Mouse (Mus musculus) stomach, embryonic 14.5 days (tissue): Measurements from ENCODE around the gene Dnah7b. TPM values are rescaled to one million over a fixed set of nuclear protein-coding genes. Genes with fewer than 3 reads are reported as not detected.
"Not testable (repeated sequence)": the region's sequence is repeated elsewhere in the genome, so short reads cannot be mapped to it uniquely, and the experiment has no call there.

Experiments used
- ATAC-seq: fragments of 200-750 bp; cut with Nextera tagmentation; 2 replicates; pipeline ENCODE4 v1.8.0; 2017; ENCODE audit warnings: low read depth, moderate TSS enrichment; ENCODE audit not compliant: insufficient number of reproducible peaks, insufficient read depth, low FRiP score
- H3K27ac ChIP-seq: fragments of 300-500 bp; sonication (generic); 2 replicates; pipeline ENCODE4 v1.5.1; 2014; ENCODE audit warnings: mild to moderate bottlenecking, low read length, moderate library complexity, mixed read lengths
- H3K27me3 ChIP-seq: fragments of 300-500 bp; sonication (generic); 2 replicates; pipeline ENCODE4 v1.6.1; 2014; ENCODE audit warnings: low read length, control low read depth, mixed read lengths; ENCODE audit not compliant: control insufficient read depth, insufficient read depth
- H3K36me3 ChIP-seq: fragments of 300-500 bp; sonication (generic); 2 replicates; pipeline ENCODE4 v1.6.1; 2014; ENCODE audit warnings: mild to moderate bottlenecking, control low read depth, low read length, moderate library complexity, mixed read lengths; ENCODE audit not compliant: control insufficient read depth, insufficient read depth
- H3K4me1 ChIP-seq: fragments of 300-500 bp; sonication (generic); 2 replicates; pipeline ENCODE4 v1.6.1; 2014; ENCODE audit warnings: low read length, control low read depth, mixed read lengths; ENCODE audit not compliant: control insufficient read depth, insufficient read depth
- H3K4me2 ChIP-seq: fragments of 300-500 bp; sonication (generic); replicated peaks from 2 replicates; pipeline ENCODE4 v1.6.1; 2014; ENCODE audit warnings: low read depth, low read length, control low read depth
- H3K4me3 ChIP-seq: fragments of 300-500 bp; sonication (generic); 2 replicates; pipeline ENCODE4 v1.5.1; 2014; ENCODE audit warnings: low read depth, low read length, control low read depth
- H3K9ac ChIP-seq: fragments of 300-500 bp; sonication (generic); replicated peaks from 2 replicates; pipeline ENCODE4 v1.6.1; 2014; ENCODE audit warnings: low read depth, mild to moderate bottlenecking, control low read depth, low read length, moderate library complexity, mixed read lengths
- H3K9me3 ChIP-seq: fragments of 300-500 bp; sonication (generic); 2 replicates; pipeline ENCODE4 v1.6.1; 2016; ENCODE audit warnings: low read depth, low read length, control low read depth; ENCODE audit not compliant: control insufficient read depth
- WGBS: fragments of 180-500 bp; shearing (Covaris S2); extraction: QIAGEN DNeasy Blood & Tissue Kit; methylation state at CpG from one replicate; pipeline ENCODE4 v1.1.7; 2014; 5-methylcytosine and 5-hydroxymethylcytosine counted together
- polyA plus RNA-seq: library from polyadenylated mRNA; unstranded; fragments of >200 nt; fragmentation: Nextera tagmentation; extraction: Ambion mirVana; gene quantifications from 2 replicates; pipeline ENCODE4 v1.2.1, GENCODE M21; 2014

The Dnah7b gene
- polyA plus RNA-seq, 1 experiment from 2014 or later, result 2.2 TPM

- no peak for ATAC-seq
- H3K4me2 ChIP-seq, result no peak overlapping the region
- H3K27ac ChIP-seq, result no peak overlapping the region
- H3K36me3 ChIP-seq, result no peaks in the 10 kb centered on the region
- H3K9me3 ChIP-seq, result no peaks in the 10 kb centered on the region
- H3K27me3 ChIP-seq, result no peaks in the 10 kb centered on the region
- H3K9ac ChIP-seq, result no peak overlapping the region
- 62% methylated on average over 2 of the region's 2 CpGs for WGBS
- H3K4me1 ChIP-seq, result no peaks in the 10 kb centered on the region
- H3K4me3 ChIP-seq, result no peak overlapping the region
These were observed 34.4 kb downstream of the Dnah7b start for GRCm38 (mm10) chr1:46100484-46100883.

GRCm38 (mm10) chr1:46112606-46113005 is 46.5 kb downstream of the Dnah7b start:
- not testable (repeated sequence) for ATAC-seq, H3K27ac ChIP-seq, H3K27me3 ChIP-seq, H3K4me1 ChIP-seq, H3K9me3 ChIP-seq, H3K36me3 ChIP-seq, H3K9ac ChIP-seq, H3K4me3 ChIP-seq, H3K4me2 ChIP-seq

GRCm38 (mm10) chr1:46117179-46117578 is 51.1 kb downstream of the Dnah7b start:
- not testable (repeated sequence) for ATAC-seq, H3K27ac ChIP-seq, H3K4me1 ChIP-seq, H3K4me3 ChIP-seq, H3K9ac ChIP-seq, H3K36me3 ChIP-seq, H3K9me3 ChIP-seq, H3K27me3 ChIP-seq, H3K4me2 ChIP-seq
- 92% methylated on average over 2 of the region's 2 CpGs for WGBS

- ATAC-seq, result no peak
- Histone ChIP-seq H3K9ac (no peak overlapping the region), H3K27ac (no peak overlapping the region), H3K27me3 (no peaks in the 10 kb centered on the region), H3K36me3 (no peaks in the 10 kb centered on the region), H3K9me3 (no peaks in the 10 kb centered on the region), H3K4me2 (no peak overlapping the region), H3K4me3 (no peak overlapping the region), H3K4me1 (no peaks in the 10 kb centered on the region)
- WGBS, result 55% methylated on average over 4 of the region's 4 CpGs
These were observed 61.9 kb downstream of the Dnah7b start for GRCm38 (mm10) chr1:46128058-46128457.

- not testable (repeated sequence) for H3K4me3 ChIP-seq, H3K27me3 ChIP-seq, H3K4me1 ChIP-seq, H3K9me3 ChIP-seq, H3K27ac ChIP-seq, ATAC-seq, H3K9ac ChIP-seq, H3K4me2 ChIP-seq, H3K36me3 ChIP-seq
- WGBS, result 55% methylated on average over 2 of the region's 2 CpGs
These were observed 130.7 kb downstream of the Dnah7b start for GRCm38 (mm10) chr1:46196835-46197234.

DNA sequence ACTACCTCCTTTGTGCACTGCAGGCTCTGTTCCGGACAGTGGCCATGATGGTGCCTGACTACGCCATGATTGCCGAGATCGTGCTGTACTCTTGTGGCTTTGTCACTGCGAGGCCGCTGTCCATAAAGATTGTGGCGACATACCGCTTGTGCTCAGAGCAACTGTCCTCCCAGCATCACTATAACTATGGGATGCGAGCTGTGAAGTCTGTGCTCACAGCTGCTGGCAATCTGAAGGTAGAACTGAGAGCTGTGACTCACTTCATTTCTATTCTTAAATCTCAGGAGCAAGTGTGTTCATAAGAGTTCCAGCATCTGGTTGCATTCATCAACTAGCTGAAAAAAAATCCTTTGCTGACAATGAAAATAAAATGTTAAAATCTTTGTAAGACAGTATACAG is 135.1 kb downstream of the Dnah7b start:
- H3K36me3 ChIP-seq, H3K27me3 ChIP-seq, H3K9me3 ChIP-seq, H3K4me1 ChIP-seq, H3K9ac ChIP-seq, H3K4me2 ChIP-seq, H3K27ac ChIP-seq, ATAC-seq, H3K4me3 ChIP-seq: not testable (repeated sequence)
- 94% methylated on average over 9 of the region's 9 CpGs for WGBS

- not testable (repeated sequence) for H3K4me3 ChIP-seq, H3K4me2 ChIP-seq, H3K9me3 ChIP-seq, H3K4me1 ChIP-seq, H3K27me3 ChIP-seq, H3K27ac ChIP-seq, H3K9ac ChIP-seq, ATAC-seq, H3K36me3 ChIP-seq
- WGBS, result 78% methylated on average over 2 of the region's 2 CpGs
These were observed 144.0 kb downstream of the Dnah7b start for GRCm38 (mm10) chr1:46210014-46210588.

GRCm38 (mm10) chr1:46222704-46223103 is 156.6 kb downstream of the Dnah7b start:
- H3K27me3 ChIP-seq, H3K4me2 ChIP-seq, H3K36me3 ChIP-seq, H3K9me3 ChIP-seq, H3K9ac ChIP-seq, ATAC-seq, H3K27ac ChIP-seq, H3K4me1 ChIP-seq, H3K4me3 ChIP-seq: not testable (repeated sequence)
- whole genome bisulfite sequencing, result 92% methylated on average over 2 of the region's 2 CpGs

GRCm38 (mm10) chr1:46226136-46226535 is 160.0 kb downstream of the Dnah7b start:
- ATAC-seq, H3K27me3 ChIP-seq, H3K27ac ChIP-seq, H3K36me3 ChIP-seq, H3K9me3 ChIP-seq, H3K9ac ChIP-seq, H3K4me2 ChIP-seq, H3K4me1 ChIP-seq, H3K4me3 ChIP-seq: not testable (repeated sequence)
